Mouse (Mus musculus): ENCODE data around the gene Vmn1r212. TPM values are rescaled to one million over a fixed set of nuclear protein-coding genes. Genes with fewer than 3 reads are reported as not detected.

The Vmn1r212 gene
- not detected for total RNA-seq (2023)

DNA sequence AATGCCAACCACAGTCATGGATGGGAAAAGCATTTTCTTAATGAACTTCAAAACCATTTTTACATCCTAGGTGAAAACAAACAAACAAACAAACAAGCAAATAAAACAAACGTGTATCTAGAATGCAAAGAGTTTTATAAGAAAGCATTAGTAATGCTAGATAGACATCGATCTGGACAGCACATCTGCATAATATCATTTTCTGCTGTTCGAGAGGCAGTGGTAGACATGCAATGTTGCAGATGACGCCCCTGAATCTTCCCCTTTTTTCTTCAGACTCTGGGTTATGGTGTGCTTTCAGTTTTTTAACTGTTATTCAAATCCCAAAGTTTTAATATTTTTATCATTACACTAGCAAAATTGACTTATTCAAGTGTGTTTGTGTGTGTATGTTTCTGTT lies at the start of gene Vmn1r212:
Vmn1r212 (minus strand) TSS at position 101 of the 400 bp plus-strand sequence.

DNA sequence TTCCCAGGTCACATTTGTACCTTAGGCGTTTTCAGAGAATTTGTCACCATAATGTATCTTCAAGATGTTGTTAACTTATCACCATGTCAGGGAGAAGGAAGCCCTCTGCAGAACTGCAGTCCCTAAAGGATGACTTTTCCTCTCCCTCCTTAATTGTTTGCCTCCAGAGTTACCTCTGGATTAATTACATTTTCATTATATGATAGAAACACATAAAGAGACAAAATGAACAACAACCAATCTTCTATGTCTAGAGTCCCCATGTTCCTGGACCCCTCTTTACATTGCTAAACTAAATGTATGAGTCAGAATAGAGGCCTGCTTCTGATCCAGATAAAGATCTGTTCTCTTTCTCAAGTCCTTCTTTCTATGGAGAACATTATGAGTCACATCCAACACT lies 26.5 kb downstream of the Vmn1r212 start, which contains the start of gene Vmn1r211:
Vmn1r211 (minus strand) TSS at position 101 of the 400 bp plus-strand sequence.

Other genes with a start within 250 kb of the Vmn1r212 start
- gene Vmn1r207-ps, start 154.6 kb downstream of the Vmn1r212 start, total RNA-seq (2023) = not detected
- not detected for gene Vmn1r208, start 106.8 kb downstream of the Vmn1r212 start, total RNA-seq (2023)
- not detected for gene Vmn1r209, start 74.5 kb downstream of the Vmn1r212 start, total RNA-seq (2023)
- gene Vmn1r210, start 52.9 kb downstream of the Vmn1r212 start, total RNA-seq (2023) = not detected
- gene Vmn1r211, start 26.6 kb downstream of the Vmn1r212 start, total RNA-seq (2023) = not detected
- gene Vmn1r213, start 123.5 kb upstream of the Vmn1r212 start, total RNA-seq (2023) = not detected
- gene Vmn1r214, start 146.2 kb upstream of the Vmn1r212 start, total RNA-seq (2023) = not detected
- gene Vmn1r215, start 183.8 kb upstream of the Vmn1r212 start, total RNA-seq (2023) = not detected
- not detected for gene Vmn1r217, start 234.0 kb upstream of the Vmn1r212 start, total RNA-seq (2023)
- not detected for gene Vmn1r218, start 248.9 kb upstream of the Vmn1r212 start, total RNA-seq (2023)

Measured in CD8-positive naive resting alpha-beta T cell, adult 57 days (primary cell).